20 mouse cellular contexts compared by ENCODE assay signal in genomic region chr6:51184500-51184899, GRCm38 (mm10).
DNase-seq lines count a peak whose midpoint lies in the region; ATAC-seq lines count a peak whose summit lies in the region.
"Had no signal": no experiment of that assay in that cellular context is flagged by ENCODE, and none has a peak within 500 bp of the region (broad histone marks: within the 10 kb centered on the region; RNA-seq: fewer than 3 reads in every experiment).

No protein-coding gene starts in this region.

- H3K27me3 ChIP-seq in hindbrain, embryonic 11.5 days (ENCODE audit: control insufficient read depth, insufficient read depth, low read length), result peaks cover 75% of the 10 kb centered on the region
- peaks cover 100% of the 10 kb centered on the region for H3K27me3 ChIP-seq in hindbrain, embryonic 10.5 days (ENCODE audit: insufficient read depth, poor library complexity, severe bottlenecking)
- H3K27me3 ChIP-seq in limb, embryonic 11.5 days (ENCODE audit: control insufficient read depth, insufficient read depth, low read length), result no peaks in the 10 kb centered on the region
- peaks cover 68% of the 10 kb centered on the region for H3K27me3 ChIP-seq in limb, embryonic 15.5 days

- no peak overlapping the region for H3K4me3 ChIP-seq in hindbrain, embryonic 11.5 days (ENCODE audit: low read depth, low read length)
- H3K4me3 ChIP-seq in hindbrain, embryonic 10.5 days, result no peak overlapping the region
- peak overlapping the region; percentile 30 for H3K4me3 ChIP-seq in limb, embryonic 11.5 days (ENCODE audit: low read depth, low read length)
- no peak overlapping the region for H3K4me3 ChIP-seq in limb, embryonic 15.5 days
- H3K4me3 ChIP-seq: embryonic facial prominence, embryonic 12.5 days; forebrain, embryonic 13.5 days; heart, embryonic 13.5 days; hindbrain, embryonic 15.5 days had no signal

- no peaks in the 10 kb centered on the region for H3K4me1 ChIP-seq in hindbrain, embryonic 11.5 days (replicated peaks; ENCODE audit: control insufficient read depth, insufficient read depth, low read length)
- H3K4me1 ChIP-seq in hindbrain, embryonic 10.5 days (replicated peaks), result no peaks in the 10 kb centered on the region
- peaks cover 22% of the 10 kb centered on the region for H3K4me1 ChIP-seq in limb, embryonic 11.5 days (ENCODE audit: control insufficient read depth, insufficient read depth, low read length)
- peaks cover 5% of the 10 kb centered on the region; the same call in 1 of the 2 replicates for H3K4me1 ChIP-seq in limb, embryonic 15.5 days
- H3K4me1 ChIP-seq: embryonic facial prominence, embryonic 12.5 days; forebrain, embryonic 13.5 days; heart, embryonic 13.5 days; hindbrain, embryonic 15.5 days had no signal

- WGBS in hindbrain, embryonic 11.5 days, result 1% methylated on average over 3 of the region's 3 CpGs
- WGBS in hindbrain, embryonic 10.5 days, result 2% methylated on average over 3 of the region's 3 CpGs
- WGBS in limb, embryonic 11.5 days, result 3% methylated on average over 3 of the region's 3 CpGs
- 12% methylated on average over 3 of the region's 3 CpGs for whole genome bisulfite sequencing in limb, embryonic 15.5 days

- DNase-seq in hindbrain, embryonic 11.5 days (ENCODE audit: low spot score), result peak; percentile 42
- no peak for DNase-seq in hindbrain, embryonic 10.5 days (ENCODE audit: low spot score)
- peak; percentile 49 for DNase-seq in embryo, embryonic 11 days
- DNase-seq in limb, embryonic 11.5 days (ENCODE audit: low spot score), result no peak
- no peak for DNase-seq in heart, postnatal 25 days (ENCODE audit: low spot score)
- DNase-seq in thymus, postnatal 0 days (ENCODE audit: low spot score), result no peak
- DNase-seq: adrenal gland, postnatal 14 days; cerebellum, adult 18-20 months; cerebellum, adult 9-11 months; gastrocnemius, postnatal 25 days had no signal

- no peak overlapping the region for H3K27ac ChIP-seq in hindbrain, embryonic 11.5 days (ENCODE audit: low read depth, low read length)
- no peak overlapping the region for H3K27ac ChIP-seq in hindbrain, embryonic 10.5 days
- H3K27ac ChIP-seq in limb, embryonic 11.5 days (replicated peaks; ENCODE audit: low read depth, low read length), result peak overlapping the region; percentile 92
- H3K27ac ChIP-seq in limb, embryonic 15.5 days, result no peak overlapping the region
- H3K27ac ChIP-seq: embryonic facial prominence, embryonic 12.5 days; forebrain, embryonic 13.5 days; heart, embryonic 13.5 days; hindbrain, embryonic 15.5 days had no signal

- no peak overlapping the region for H3K4me2 ChIP-seq in hindbrain, embryonic 11.5 days (replicated peaks; ENCODE audit: low read depth, low read length)
- peak overlapping the region; percentile 61 for H3K4me2 ChIP-seq in limb, embryonic 11.5 days (ENCODE audit: low read depth, severe bottlenecking)
- H3K4me2 ChIP-seq in limb, embryonic 15.5 days, result 0 out of 2 replicates have a peak overlapping the region, but pooled peaks have one; percentile 15
- H3K4me2 ChIP-seq: embryonic facial prominence, embryonic 12.5 days; forebrain, embryonic 13.5 days; heart, embryonic 13.5 days; hindbrain, embryonic 15.5 days had no signal

- no peaks in the 10 kb centered on the region for H3K9me3 ChIP-seq in hindbrain, embryonic 11.5 days (ENCODE audit: control insufficient read depth, low read length)
- no peaks in the 10 kb centered on the region for H3K9me3 ChIP-seq in hindbrain, embryonic 10.5 days
- H3K9me3 ChIP-seq in limb, embryonic 11.5 days (ENCODE audit: control insufficient read depth, low read length), result no peaks in the 10 kb centered on the region
- no peaks in the 10 kb centered on the region for H3K9me3 ChIP-seq in limb, embryonic 15.5 days
- H3K9me3 ChIP-seq: embryonic facial prominence, embryonic 12.5 days; forebrain, embryonic 13.5 days; heart, embryonic 13.5 days; hindbrain, embryonic 15.5 days had no signal

- no peaks in the 10 kb centered on the region for H3K36me3 ChIP-seq in hindbrain, embryonic 11.5 days (ENCODE audit: control insufficient read depth, insufficient read depth, low read length)
- H3K36me3 ChIP-seq in hindbrain, embryonic 10.5 days, result no peaks in the 10 kb centered on the region
- no peaks in the 10 kb centered on the region for H3K36me3 ChIP-seq in limb, embryonic 11.5 days (ENCODE audit: control insufficient read depth, insufficient read depth, low read length)
- H3K36me3 ChIP-seq in limb, embryonic 15.5 days, result no peaks in the 10 kb centered on the region
- H3K36me3 ChIP-seq: embryonic facial prominence, embryonic 12.5 days; heart, embryonic 13.5 days; hindbrain, embryonic 15.5 days had no signal

- ATAC-seq in hindbrain, embryonic 11.5 days (ENCODE audit: low FRiP score), result no peak
- ATAC-seq in limb, embryonic 11.5 days (ENCODE audit: insufficient number of reproducible peaks, low FRiP score, low TSS enrichment, low read depth), result no peak
- ATAC-seq in limb, embryonic 15.5 days (ENCODE audit: insufficient number of reproducible peaks, low FRiP score, low TSS enrichment, low read depth), result no peak
- ATAC-seq: activated CD4-positive, CD25-positive, alpha-beta regulatory T cell, adult 4 months; forebrain, embryonic 13.5 days; forebrain, postnatal 0 days; inflammation-experienced regulatory T-cells, adult 6 months; intestine, postnatal 0 days; Patski had no signal

- H3K9ac ChIP-seq in hindbrain, embryonic 11.5 days (ENCODE audit: low read depth, low read length), result no peak overlapping the region
- peak overlapping the region; percentile 67 for H3K9ac ChIP-seq in limb, embryonic 11.5 days (ENCODE audit: low read length)
- H3K9ac ChIP-seq in limb, embryonic 15.5 days, result no peak overlapping the region
- H3K9ac ChIP-seq: embryonic facial prominence, embryonic 12.5 days; forebrain, embryonic 13.5 days; forebrain, postnatal 0 days; heart, embryonic 13.5 days; hindbrain, embryonic 15.5 days had no signal

- intact Hi-C loops in heart, postnatal 25 days (cut with DNase I), result loop anchor here (5.0 kb wide), 4 partner anchors 823 to 1128 kb away; partner anchors contain the start of genes Evx1 and Hoxa2

Comparison
In these comparisons a context has a peak if more than half of its experiments do, and no peak if none do; other contexts are left out.
1. DNase-seq: peak in hindbrain, embryonic 11.5 days (single experiment) and embryo, embryonic 11 days (single experiment); none in hindbrain, embryonic 10.5 days (single experiment), limb, embryonic 11.5 days (single experiment), heart, postnatal 25 days (single experiment) and thymus, postnatal 0 days (single experiment).